Mouse (Mus musculus): ENCODE measurements around the gene Olfr692. TPM values are rescaled to one million over a fixed set of nuclear protein-coding genes. Genes with fewer than 3 reads are reported as not detected.

The Olfr692 gene
- polyA plus RNA-seq, 1 experiment = not detected

DNA sequence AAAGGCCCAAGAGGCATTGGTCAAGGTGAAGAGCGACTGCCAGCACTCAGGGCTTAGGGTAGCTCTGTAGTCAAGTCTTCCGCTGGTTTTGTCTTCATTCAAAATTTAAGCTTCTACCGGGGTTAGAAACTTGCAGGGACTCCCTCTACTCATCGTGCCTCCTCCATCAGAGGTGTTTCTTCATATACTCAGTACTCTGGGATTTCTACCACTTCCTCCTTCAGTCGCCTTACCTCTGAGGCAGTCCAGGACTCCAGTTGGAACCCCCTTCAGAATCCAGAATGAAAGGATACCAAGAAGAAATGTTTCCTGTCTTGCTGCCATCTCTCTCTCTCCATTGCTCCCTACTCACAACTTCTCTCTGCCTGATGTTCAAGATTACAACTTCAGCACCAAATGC is 762 bp upstream of the Olfr692 start:
- Histone ChIP-seq H3K27me3 (ENCODE audit: control insufficient read depth, insufficient read depth, low read length) (no peaks in the 10 kb centered on the region), H3K36me3 (ENCODE audit: control insufficient read depth, insufficient read depth, low read length) (peaks cover 4% of the 10 kb centered on the region), H3K4me1 (ENCODE audit: control insufficient read depth, insufficient read depth, insufficient read length, low read length) (no peaks in the 10 kb centered on the region), H3K27ac (ENCODE audit: insufficient read depth, low read depth, low read length) (no peak overlapping the region), H3K4me3 (ENCODE audit: low read depth, low read length) (no peak overlapping the region)
- TF ChIP-seq POLR2A (IDR thresholded peaks at IDR 0.05; ENCODE audit: low read depth, low read length) = no peak
- TF ChIP-seq CTCF (IDR thresholded peaks at IDR 0.05; ENCODE audit: extremely low read depth, insufficient read length, insufficient replicate concordance, low read depth, low read length) = no peak
- WGBS = 86% methylated on average over 5 of the region's 5 CpGs

DNA sequence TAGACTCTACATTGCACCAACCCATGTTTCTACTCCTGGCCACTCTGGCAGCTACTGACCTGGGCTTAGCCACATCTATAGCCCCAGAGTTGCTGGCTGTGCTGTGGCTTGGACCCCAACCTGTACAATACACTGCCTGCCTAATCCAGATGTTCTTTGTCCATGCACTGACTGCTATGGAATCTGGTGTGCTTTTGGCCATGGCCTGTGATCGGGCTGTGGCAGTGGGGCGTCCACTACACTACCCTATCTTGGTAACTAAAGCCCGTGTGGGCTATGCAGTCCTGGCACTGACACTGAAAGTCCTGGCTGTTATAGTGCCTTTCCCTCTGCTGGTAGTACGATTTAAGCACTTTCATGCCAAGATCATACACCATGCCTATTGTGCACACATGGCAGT is 491 bp downstream of the Olfr692 start:
- Histone ChIP-seq H3K27me3 (ENCODE audit: control insufficient read depth, insufficient read depth, low read length) (no peaks in the 10 kb centered on the region), H3K27ac (ENCODE audit: insufficient read depth, low read depth, low read length) (no peak overlapping the region), H3K36me3 (ENCODE audit: control insufficient read depth, insufficient read depth, low read length) (peaks cover 4% of the 10 kb centered on the region), H3K4me3 (ENCODE audit: low read depth, low read length) (no peak overlapping the region), H3K4me1 (ENCODE audit: control insufficient read depth, insufficient read depth, insufficient read length, low read length) (no peaks in the 10 kb centered on the region; the same call in 1 of the 2 replicates)
- TF ChIP-seq POLR2A (IDR thresholded peaks at IDR 0.05; ENCODE audit: low read depth, low read length) (no peak), CTCF (IDR thresholded peaks at IDR 0.05; ENCODE audit: extremely low read depth, insufficient read length, insufficient replicate concordance, low read depth, low read length) (no peak)
- 91% methylated on average over 4 of the region's 4 CpGs for WGBS

DNA sequence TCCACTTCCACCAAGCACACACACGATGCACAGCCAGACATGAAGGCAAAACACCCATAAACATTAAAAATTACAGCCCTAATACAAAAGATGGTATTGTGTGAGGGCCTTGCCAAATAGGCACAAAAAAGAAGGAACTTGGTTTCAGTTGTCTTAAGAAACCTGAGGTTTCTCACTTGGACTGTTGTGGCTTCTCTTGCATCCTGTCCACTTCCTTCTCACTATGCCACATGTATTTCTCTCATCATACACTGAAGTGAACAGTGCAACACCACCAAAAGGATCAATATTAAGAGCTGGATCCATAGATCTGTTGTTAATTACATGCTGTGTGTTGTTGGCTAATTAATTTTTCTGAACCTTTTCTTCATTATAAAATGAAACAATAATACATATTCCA is 4.9 kb downstream of the Olfr692 start:
- no peak overlapping the region for H3K4me3 ChIP-seq (ENCODE audit: low read depth, low read length)
- no peak overlapping the region for H3K27ac ChIP-seq (ENCODE audit: insufficient read depth, low read depth, low read length)
- WGBS = 82% methylated on average over 1 of the region's 1 CpGs
- no peaks in the 10 kb centered on the region for H3K27me3 ChIP-seq (ENCODE audit: control insufficient read depth, insufficient read depth, low read length)
- TF ChIP-seq CTCF (IDR thresholded peaks at IDR 0.05; ENCODE audit: extremely low read depth, insufficient read length, insufficient replicate concordance, low read depth, low read length) (no peak), POLR2A (IDR thresholded peaks at IDR 0.05; ENCODE audit: low read depth, low read length) (no peak)
- peaks cover 2% of the 10 kb centered on the region; the same call in 1 of the 2 replicates for H3K4me1 ChIP-seq (ENCODE audit: control insufficient read depth, insufficient read depth, insufficient read length, low read length)
- peaks cover 20% of the 10 kb centered on the region for H3K36me3 ChIP-seq (ENCODE audit: control insufficient read depth, insufficient read depth, low read length)

DNA sequence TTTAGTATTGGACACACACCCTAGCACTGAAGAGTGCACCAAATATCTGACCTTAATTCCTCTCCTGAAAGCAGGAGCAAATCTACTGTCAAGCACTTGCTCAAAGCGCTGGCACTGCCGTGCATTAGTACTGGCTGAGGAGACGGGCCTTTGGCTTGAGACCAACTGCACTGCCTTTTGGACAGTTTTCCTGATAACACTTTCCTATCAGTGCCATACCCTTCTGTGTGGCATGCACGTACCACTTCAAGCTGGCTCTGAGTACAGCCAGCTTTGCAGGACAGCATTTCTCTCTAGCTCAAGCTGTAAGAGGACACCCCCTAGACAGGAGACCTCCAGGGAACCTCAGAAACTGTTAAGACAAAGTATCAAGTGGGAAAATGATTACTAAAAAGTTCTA is 5.5 kb downstream of the Olfr692 start:
- Histone ChIP-seq H3K27me3 (ENCODE audit: control insufficient read depth, insufficient read depth, low read length) (no peaks in the 10 kb centered on the region), H3K4me3 (ENCODE audit: low read depth, low read length) (no peak overlapping the region), H3K27ac (ENCODE audit: insufficient read depth, low read depth, low read length) (no peak overlapping the region), H3K4me1 (ENCODE audit: control insufficient read depth, insufficient read depth, insufficient read length, low read length) (peaks cover 2% of the 10 kb centered on the region; the same call in 1 of the 2 replicates), H3K36me3 (ENCODE audit: control insufficient read depth, insufficient read depth, low read length) (peaks cover 25% of the 10 kb centered on the region)
- TF ChIP-seq CTCF (IDR thresholded peaks at IDR 0.05; ENCODE audit: extremely low read depth, insufficient read length, insufficient replicate concordance, low read depth, low read length) = no peak
- no peak for TF ChIP-seq POLR2A (IDR thresholded peaks at IDR 0.05; ENCODE audit: low read depth, low read length)
- WGBS = 32% methylated on average over 4 of the region's 4 CpGs

DNA sequence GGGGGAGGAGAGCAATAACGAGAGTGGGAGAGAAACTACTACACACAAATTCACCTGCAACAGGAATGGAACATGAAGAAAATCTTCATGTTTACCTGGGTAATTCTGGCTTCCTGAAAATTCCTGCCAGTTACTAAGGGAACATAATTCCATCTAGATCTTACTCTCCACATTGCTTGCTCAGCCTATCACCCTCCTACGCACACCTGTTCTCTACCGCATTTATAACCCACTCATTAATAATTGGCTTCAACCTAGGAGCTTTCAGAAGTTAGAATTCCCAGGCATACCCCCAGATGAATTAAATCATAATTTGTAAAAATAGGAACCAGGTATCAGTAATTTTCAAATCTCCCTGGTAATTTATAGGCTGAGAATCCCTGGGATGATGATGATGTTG is 5.9 kb downstream of the Olfr692 start:
- no peak overlapping the region for H3K27ac ChIP-seq (ENCODE audit: insufficient read depth, low read depth, low read length)
- WGBS = 46% methylated on average over 3 of the region's 3 CpGs
- TF ChIP-seq POLR2A (IDR thresholded peaks at IDR 0.05; ENCODE audit: low read depth, low read length) = no peak
- TF ChIP-seq CTCF (IDR thresholded peaks at IDR 0.05; ENCODE audit: extremely low read depth, insufficient read length, insufficient replicate concordance, low read depth, low read length) = no peak
- H3K4me1 ChIP-seq (ENCODE audit: control insufficient read depth, insufficient read depth, insufficient read length, low read length) = peaks cover 2% of the 10 kb centered on the region; the same call in 1 of the 2 replicates
- H3K36me3 ChIP-seq (ENCODE audit: control insufficient read depth, insufficient read depth, low read length) = peaks cover 29% of the 10 kb centered on the region
- H3K4me3 ChIP-seq (ENCODE audit: low read depth, low read length) = no peak overlapping the region
- no peaks in the 10 kb centered on the region for H3K27me3 ChIP-seq (ENCODE audit: control insufficient read depth, insufficient read depth, low read length)

DNA sequence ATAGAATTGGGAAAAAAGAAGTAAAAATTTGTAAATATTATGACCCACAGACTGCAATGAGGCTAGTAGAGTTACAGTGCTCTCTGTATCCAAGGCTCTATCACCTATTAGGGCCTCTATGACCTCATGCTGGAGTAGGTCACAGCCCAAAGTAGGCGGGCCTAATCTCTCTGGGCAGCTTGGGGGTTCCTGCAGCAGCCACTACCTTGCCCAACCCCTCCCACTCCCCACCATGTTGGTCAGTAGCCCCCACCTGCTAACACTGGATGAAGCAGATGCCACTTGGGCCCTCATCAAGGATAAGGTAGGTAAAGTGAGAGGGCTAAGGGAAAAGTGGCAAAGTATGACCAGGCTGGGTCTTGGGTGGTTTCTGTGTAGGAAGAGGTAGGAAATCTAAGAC is 6.8 kb downstream of the Olfr692 start, which contains the start of gene Gm5901:
Gm5901 (plus strand) TSS at position 173 of the 400 bp plus-strand sequence.
- H3K36me3 ChIP-seq (ENCODE audit: control insufficient read depth, insufficient read depth, low read length) = peaks cover 37% of the 10 kb centered on the region
- peaks cover 2% of the 10 kb centered on the region; the same call in 1 of the 2 replicates for H3K4me1 ChIP-seq (ENCODE audit: control insufficient read depth, insufficient read depth, insufficient read length, low read length)
- no peaks in the 10 kb centered on the region for H3K27me3 ChIP-seq (ENCODE audit: control insufficient read depth, insufficient read depth, low read length)
- no peak within 1 kb of the TSS for H3K4me3 ChIP-seq (ENCODE audit: low read depth, low read length)
- TF ChIP-seq POLR2A (IDR thresholded peaks at IDR 0.05; ENCODE audit: low read depth, low read length) = no peak
- TF ChIP-seq CTCF (IDR thresholded peaks at IDR 0.05; ENCODE audit: extremely low read depth, insufficient read length, insufficient replicate concordance, low read depth, low read length) = no peak
- no peak within 1 kb of the TSS for H3K27ac ChIP-seq (ENCODE audit: insufficient read depth, low read depth, low read length)
- WGBS = 71% methylated on average over 1 of the region's 1 CpGs

DNA sequence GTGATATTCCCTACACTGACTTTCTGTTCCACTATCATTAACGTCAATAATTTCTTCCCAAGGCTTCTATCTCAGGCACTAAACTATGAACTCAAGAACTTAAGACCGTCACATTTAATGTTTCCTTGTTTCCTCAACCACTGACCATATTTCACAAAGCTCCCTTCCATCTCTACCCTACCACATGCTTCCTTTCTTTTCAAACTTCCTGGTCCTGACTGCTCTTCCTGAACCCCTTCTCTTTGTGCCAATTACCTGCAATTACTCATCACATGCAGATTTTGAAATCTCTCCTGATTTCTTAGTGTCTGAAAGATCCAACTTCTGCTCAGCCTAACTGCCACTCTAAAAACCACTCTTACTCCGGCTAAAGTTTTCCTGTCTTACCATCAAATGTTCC is 12.3 kb downstream of the Olfr692 start:
- TF ChIP-seq POLR2A (IDR thresholded peaks at IDR 0.05; ENCODE audit: low read depth, low read length) (no peak), CTCF (IDR thresholded peaks at IDR 0.05; ENCODE audit: extremely low read depth, insufficient read length, insufficient replicate concordance, low read depth, low read length) (no peak)
- WGBS = 70% methylated on average over 3 of the region's 3 CpGs

More for the DNA sequence above, 12.3 kb downstream of the Olfr692 start:
- H3K4me1 ChIP-seq (ENCODE audit: control insufficient read depth, insufficient read depth, insufficient read length, low read length) = no peaks in the 10 kb centered on the region
- H3K27me3 ChIP-seq (ENCODE audit: control insufficient read depth, insufficient read depth, low read length) = no peaks in the 10 kb centered on the region
- H3K36me3 ChIP-seq (ENCODE audit: control insufficient read depth, insufficient read depth, low read length) = peaks cover 74% of the 10 kb centered on the region
- H3K4me3 ChIP-seq (ENCODE audit: low read depth, low read length) = no peak overlapping the region
- H3K27ac ChIP-seq (ENCODE audit: insufficient read depth, low read depth, low read length) = no peak overlapping the region
